Mouse (Mus musculus): ENCODE measurements around the gene Gbx1. TPM values are rescaled to one million over a fixed set of nuclear protein-coding genes. Genes with fewer than 3 reads are reported as not detected.

Gene Gbx1
- total and polyA plus RNA-seq, 3 experiments = 0.08 to 0.49 TPM; not detected in 1

DNA sequence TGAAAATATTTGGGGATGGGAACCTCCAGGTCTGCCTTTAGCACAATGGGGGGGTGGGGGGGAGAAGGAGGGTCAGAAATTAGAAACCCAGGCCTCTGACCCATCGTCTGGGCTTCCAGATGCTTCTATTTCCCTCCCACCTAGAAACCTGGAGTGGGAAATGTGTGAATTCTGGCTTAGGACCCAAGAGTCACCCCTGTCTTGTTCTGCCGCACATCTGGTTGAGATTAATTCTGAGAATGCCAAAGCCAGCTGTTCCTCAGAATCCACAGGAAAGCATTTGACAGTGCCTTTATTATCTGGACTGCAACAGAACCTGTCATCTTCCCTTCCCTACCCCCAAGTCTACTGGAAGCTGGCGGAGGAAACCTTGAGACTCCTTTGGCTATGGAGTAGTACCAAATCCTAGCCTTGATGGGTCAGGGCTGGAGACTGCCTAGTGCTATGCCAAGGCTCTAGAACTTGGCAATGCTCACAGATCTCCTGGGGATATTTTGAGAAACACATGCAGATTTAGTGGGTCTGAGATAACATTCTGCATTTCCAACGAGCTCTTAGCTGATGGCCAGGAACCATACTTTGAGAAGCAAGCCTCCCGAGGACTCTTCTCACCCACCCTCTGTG, 26.7 kb upstream of the Gbx1 start:
- H3K9ac ChIP-seq (ENCODE audit: control insufficient read depth, low read depth, low read length, poor library complexity, severe bottlenecking) = no peak overlapping the region
- TF ChIP-seq ZKSCAN1 (IDR thresholded peaks at IDR 0.05; ENCODE audit: low read depth, low read length) (no peak), MAFK (IDR thresholded peaks at IDR 0.05; ENCODE audit: borderline replicate concordance, low read depth, low read length) (no peak), TBP (IDR thresholded peaks at IDR 0.05; ENCODE audit: low read depth, low read length) (no peak), ETS1 (IDR thresholded peaks at IDR 0.05; ENCODE audit: low read depth, low read length) (no peak), TCF12 (IDR thresholded peaks at IDR 0.05; ENCODE audit: low read depth, low read length) (no peak), HCFC1 (IDR thresholded peaks at IDR 0.05; ENCODE audit: low read depth, low read length) (no peak), TAL1 (IDR thresholded peaks at IDR 0.05; ENCODE audit: low read length) (no peak), RCOR1 (IDR thresholded peaks at IDR 0.05; ENCODE audit: low read depth, low read length) (no peak), GATA1 (IDR thresholded peaks at IDR 0.05; ENCODE audit: low read depth, low read length) (no peak), ZC3H11A (IDR thresholded peaks at IDR 0.05; ENCODE audit: low read depth, low read length) (no peak), MYC (IDR thresholded peaks at IDR 0.05; ENCODE audit: low read depth, low read length) (no peak)
- H3K36me3 ChIP-seq (ENCODE audit: control insufficient read depth in 1 of 2, insufficient read depth in 2 of 2, low read length in 2 of 2) = no peaks in the 10 kb centered on the region
- no peaks in the 10 kb centered on the region for H3K9me3 ChIP-seq (replicated peaks; ENCODE audit: insufficient read depth, low read length)
- no peaks in the 10 kb centered on the region for H3K4me1 ChIP-seq (ENCODE audit: control insufficient read depth in 1 of 2, insufficient read depth in 2 of 2, low read length in 2 of 2)
- peaks cover 14 to 23% of the 10 kb centered on the region in 2 experiments for H3K27me3 ChIP-seq (ENCODE audit: control insufficient read depth in 1 of 2, insufficient read depth in 2 of 2, low read length in 2 of 2)
- H3K27ac ChIP-seq (ENCODE audit: control insufficient read depth, low read depth, low read length) = no peak overlapping the region
- H3K4me3 ChIP-seq (ENCODE audit: control insufficient read depth in 1 of 2, insufficient read depth in 1 of 2, low read depth in 2 of 2, low read length in 2 of 2) = no peak overlapping the region
- no peak for DNase-seq (ENCODE audit: low read depth, low spot score)
- no peaks in the 10 kb centered on the region for H3K79me2 ChIP-seq (ENCODE audit: control insufficient read depth, insufficient read depth, low read length, poor library complexity)

DNA sequence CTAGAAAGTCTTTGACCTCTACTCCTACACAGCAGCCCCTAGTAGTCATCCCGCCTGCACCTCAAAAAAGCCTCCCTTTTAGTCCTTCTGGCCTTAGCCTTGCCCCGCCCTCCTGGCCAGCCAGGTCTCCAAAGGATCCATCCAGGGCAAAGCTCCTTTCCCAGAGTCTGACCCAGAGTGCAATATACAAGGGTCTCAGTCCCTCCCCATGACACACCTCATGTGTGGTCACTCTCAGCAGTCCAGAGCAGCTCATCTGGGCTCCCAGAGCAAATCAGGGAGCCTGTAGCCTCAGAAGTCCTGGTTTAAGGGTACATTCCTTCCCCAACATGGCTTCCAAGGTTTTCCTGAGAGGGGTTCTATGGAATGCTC, 24.3 kb upstream of the Gbx1 start:
- Histone ChIP-seq H3K36me3 (ENCODE audit: control insufficient read depth in 1 of 2, insufficient read depth in 2 of 2, low read length in 2 of 2) (no peaks in the 10 kb centered on the region), H3K4me3 (ENCODE audit: control insufficient read depth in 1 of 2, insufficient read depth in 1 of 2, low read depth in 2 of 2, low read length in 2 of 2) (no peak overlapping the region), H3K27me3 (ENCODE audit: control insufficient read depth in 1 of 2, insufficient read depth in 2 of 2, low read length in 2 of 2) (peaks cover 9 to 23% of the 10 kb centered on the region in 2 experiments), H3K79me2 (ENCODE audit: control insufficient read depth, insufficient read depth, low read length, poor library complexity) (no peaks in the 10 kb centered on the region), H3K4me1 (ENCODE audit: control insufficient read depth in 1 of 2, insufficient read depth in 2 of 2, low read length in 2 of 2) (no peaks in the 10 kb centered on the region), H3K27ac (ENCODE audit: control insufficient read depth, low read depth, low read length) (no peak overlapping the region), H3K9ac (ENCODE audit: control insufficient read depth, low read depth, low read length, poor library complexity, severe bottlenecking) (no peak overlapping the region), H3K9me3 (replicated peaks; ENCODE audit: insufficient read depth, low read length) (no peaks in the 10 kb centered on the region)
- DNase-seq (ENCODE audit: low read depth, low spot score) = no peak
- TF ChIP-seq GABPA (IDR thresholded peaks at IDR 0.05; ENCODE audit: low read depth, low read length) (no peak), TAL1 (IDR thresholded peaks at IDR 0.05; ENCODE audit: low read length) (no peak), MAFK (IDR thresholded peaks at IDR 0.05; ENCODE audit: borderline replicate concordance, low read depth, low read length) (no peak), CHD1 (IDR thresholded peaks at IDR 0.05; ENCODE audit: low read depth, low read length) (no peak), USF1 (IDR thresholded peaks at IDR 0.05; ENCODE audit: low read depth, low read length) (no peak), TCF12 (IDR thresholded peaks at IDR 0.05; ENCODE audit: low read depth, low read length) (no peak)

All from MEL (cell line).